Mouse (Mus musculus): ENCODE data around the gene 1700025C18Rik. TPM values are rescaled to one million over a fixed set of nuclear protein-coding genes. Genes with fewer than 3 reads are reported as not detected.

The 1700025C18Rik gene
- polyA plus RNA-seq, 1 experiment: not detected

- H3K4me1 ChIP-seq (ENCODE audit: control insufficient read depth, insufficient read depth, low read length): peaks cover 11% of the 10 kb centered on the region
- H3K27ac ChIP-seq (ENCODE audit: insufficient read depth, low read depth, low read length): no peak overlapping the region
- TF ChIP-seq CTCF (IDR thresholded peaks at IDR 0.05; ENCODE audit: insufficient read depth, low read depth, low read length): peak; percentile 70; the same call in 1 of the 2 replicates
- no peak for TF ChIP-seq POLR2A (IDR thresholded peaks at IDR 0.05; ENCODE audit: insufficient read depth, low read depth, low read length)
- 15% methylated on average over 54 of the region's 54 CpGs for WGBS
- H3K4me3 ChIP-seq (ENCODE audit: insufficient read depth, low read depth, low read length): no peak overlapping the region
Measured at GRCm38 (mm10) chr2:165112149-165112548, 21.6 kb upstream of the 1700025C18Rik start.

GRCm38 (mm10) chr2:165106585-165106984 is 16.0 kb upstream of the 1700025C18Rik start:
- H3K4me3 ChIP-seq (ENCODE audit: insufficient read depth, low read depth, low read length): no peak overlapping the region
- no peak overlapping the region for H3K27ac ChIP-seq (ENCODE audit: insufficient read depth, low read depth, low read length)
- 26% methylated on average over 18 of the region's 18 CpGs for WGBS
- H3K4me1 ChIP-seq (ENCODE audit: control insufficient read depth, insufficient read depth, low read length): peaks cover 16% of the 10 kb centered on the region
- TF ChIP-seq CTCF (IDR thresholded peaks at IDR 0.05; ENCODE audit: insufficient read depth, low read depth, low read length) (no peak), POLR2A (IDR thresholded peaks at IDR 0.05; ENCODE audit: insufficient read depth, low read depth, low read length) (no peak)

DNA sequence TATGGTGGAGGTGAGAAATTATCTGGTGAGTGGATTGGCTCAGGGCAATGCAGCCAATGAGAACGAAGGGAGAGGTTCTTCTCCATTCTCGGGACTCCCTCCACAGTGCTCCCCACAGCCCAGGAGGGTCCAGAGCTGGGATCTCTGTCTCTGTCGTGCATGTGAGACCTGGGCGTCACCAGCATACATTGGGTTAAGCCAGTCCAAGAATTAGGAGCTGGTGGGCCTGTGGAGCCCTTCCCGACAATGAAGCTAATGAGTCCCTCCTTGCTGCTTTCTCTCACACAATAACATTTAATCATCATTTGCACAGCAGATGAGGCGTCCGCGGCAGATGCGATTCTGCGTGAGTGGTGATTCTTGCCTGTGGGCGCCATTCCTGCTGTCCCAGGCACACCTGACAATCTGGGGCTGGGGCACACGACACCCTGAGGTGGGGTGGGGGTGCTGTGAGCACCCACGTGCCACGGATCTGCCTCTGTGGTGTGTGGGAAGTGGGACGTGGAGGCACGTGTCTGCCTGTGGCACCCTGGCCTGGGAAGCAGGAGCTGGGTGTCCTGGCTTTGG is 15.0 kb upstream of the 1700025C18Rik start:
- no peak overlapping the region for H3K27ac ChIP-seq (ENCODE audit: insufficient read depth, low read depth, low read length)
- TF ChIP-seq CTCF (IDR thresholded peaks at IDR 0.05; ENCODE audit: insufficient read depth, low read depth, low read length) (no peak), POLR2A (IDR thresholded peaks at IDR 0.05; ENCODE audit: insufficient read depth, low read depth, low read length) (no peak)
- WGBS: 46% methylated on average over 16 of the region's 16 CpGs

DNA sequence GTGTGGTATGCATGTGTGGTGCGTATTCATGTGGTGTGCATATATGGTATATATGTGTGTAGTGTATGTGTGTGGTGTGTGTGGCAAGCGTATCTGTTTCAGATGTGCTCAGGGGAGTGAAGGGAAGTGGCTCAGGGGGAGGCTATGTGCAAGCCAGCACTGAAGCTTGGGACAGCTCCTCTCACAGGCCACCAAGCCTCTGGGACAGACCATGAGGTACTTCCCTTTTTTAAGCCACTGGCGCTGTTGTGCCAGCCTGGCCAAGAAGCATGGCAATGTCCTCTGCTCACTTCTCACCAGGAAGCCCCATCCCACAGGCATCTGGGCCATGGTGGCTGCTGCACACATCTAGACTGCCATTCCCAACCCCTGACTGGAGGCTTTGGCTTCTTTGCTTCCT is 12.4 kb upstream of the 1700025C18Rik start:
- no peak overlapping the region for H3K4me3 ChIP-seq (ENCODE audit: insufficient read depth, low read depth, low read length)
- no peak for TF ChIP-seq CTCF (IDR thresholded peaks at IDR 0.05; ENCODE audit: insufficient read depth, low read depth, low read length)
- no peak for TF ChIP-seq POLR2A (IDR thresholded peaks at IDR 0.05; ENCODE audit: insufficient read depth, low read depth, low read length)
- WGBS: 91% methylated on average over 3 of the region's 3 CpGs
- H3K4me1 ChIP-seq (ENCODE audit: control insufficient read depth, insufficient read depth, low read length): peaks cover 17% of the 10 kb centered on the region
- H3K27ac ChIP-seq (ENCODE audit: insufficient read depth, low read depth, low read length): no peak overlapping the region

More for the DNA sequence above, 15.0 kb upstream of the 1700025C18Rik start:
- Histone ChIP-seq H3K4me3 (ENCODE audit: insufficient read depth, low read depth, low read length) (no peak overlapping the region), H3K4me1 (ENCODE audit: control insufficient read depth, insufficient read depth, low read length) (peaks cover 19% of the 10 kb centered on the region)

DNA sequence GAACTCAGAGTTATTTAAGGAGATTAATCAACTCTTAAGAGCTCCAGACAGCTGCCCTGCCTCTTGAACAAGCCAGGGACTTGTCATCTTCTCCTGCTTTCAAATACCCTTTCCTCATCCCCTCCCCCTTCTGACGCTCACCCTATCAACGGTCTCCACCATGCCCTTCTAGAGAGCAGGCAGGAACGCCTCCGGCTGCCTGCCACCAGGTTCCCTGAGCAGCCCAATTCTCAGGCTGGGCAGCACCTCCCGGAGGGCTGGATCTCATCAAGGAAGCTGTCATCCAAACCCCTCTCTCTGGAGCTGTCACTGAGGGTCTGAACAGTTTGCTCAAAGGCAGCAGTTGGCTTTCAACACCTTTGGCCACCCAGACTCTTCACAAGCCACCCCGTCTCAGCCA is 10.2 kb upstream of the 1700025C18Rik start:
- Histone ChIP-seq H3K4me1 (ENCODE audit: control insufficient read depth, insufficient read depth, low read length) (peaks cover 12% of the 10 kb centered on the region), H3K27ac (ENCODE audit: insufficient read depth, low read depth, low read length) (no peak overlapping the region), H3K4me3 (ENCODE audit: insufficient read depth, low read depth, low read length) (no peak overlapping the region)
- TF ChIP-seq POLR2A (IDR thresholded peaks at IDR 0.05; ENCODE audit: insufficient read depth, low read depth, low read length) (no peak), CTCF (IDR thresholded peaks at IDR 0.05; ENCODE audit: insufficient read depth, low read depth, low read length) (no peak)
- 44% methylated on average over 6 of the region's 6 CpGs for WGBS

GRCm38 (mm10) chr2:165098861-165099260 is 8.3 kb upstream of the 1700025C18Rik start:
- TF ChIP-seq CTCF (IDR thresholded peaks at IDR 0.05; ENCODE audit: insufficient read depth, low read depth, low read length): no peak
- no peak for TF ChIP-seq POLR2A (IDR thresholded peaks at IDR 0.05; ENCODE audit: insufficient read depth, low read depth, low read length)
- Histone ChIP-seq H3K4me1 (ENCODE audit: control insufficient read depth, insufficient read depth, low read length) (peaks cover 9% of the 10 kb centered on the region), H3K27ac (ENCODE audit: insufficient read depth, low read depth, low read length) (no peak overlapping the region), H3K4me3 (ENCODE audit: insufficient read depth, low read depth, low read length) (no peak overlapping the region)
- WGBS: 88% methylated on average over 3 of the region's 3 CpGs

DNA sequence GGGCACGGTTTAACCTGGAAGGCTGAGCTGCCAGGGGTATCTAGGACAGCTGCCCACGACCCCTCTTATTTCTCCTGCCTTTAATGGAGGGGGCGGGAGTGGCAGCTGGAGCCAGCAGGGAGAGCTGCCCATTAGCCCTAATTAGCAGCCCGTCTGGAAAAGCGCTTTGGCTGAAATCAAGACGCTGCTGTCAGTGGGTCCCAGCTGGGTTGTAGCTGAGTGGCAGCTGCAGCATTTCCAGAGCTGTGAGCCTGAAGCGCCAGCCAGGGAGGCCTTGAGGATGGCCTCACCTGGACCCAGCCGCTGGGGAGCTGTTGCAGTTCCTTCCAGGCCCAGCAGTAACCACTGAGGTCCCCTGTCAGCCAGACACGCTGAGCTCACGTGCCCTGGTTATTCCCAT is 5.8 kb upstream of the 1700025C18Rik start:
- H3K4me1 ChIP-seq (ENCODE audit: control insufficient read depth, insufficient read depth, low read length): peaks cover 17% of the 10 kb centered on the region
- TF ChIP-seq POLR2A (IDR thresholded peaks at IDR 0.05; ENCODE audit: insufficient read depth, low read depth, low read length): no peak
- no peak for TF ChIP-seq CTCF (IDR thresholded peaks at IDR 0.05; ENCODE audit: insufficient read depth, low read depth, low read length)
- H3K27ac ChIP-seq (ENCODE audit: insufficient read depth, low read depth, low read length): no peak overlapping the region
- H3K4me3 ChIP-seq (ENCODE audit: insufficient read depth, low read depth, low read length): no peak overlapping the region
- WGBS: 52% methylated on average over 10 of the region's 10 CpGs

GRCm38 (mm10) chr2:165092393-165092792 is 1.8 kb upstream of the 1700025C18Rik start:
- Histone ChIP-seq H3K27ac (ENCODE audit: insufficient read depth, low read depth, low read length) (no peak overlapping the region), H3K4me3 (ENCODE audit: insufficient read depth, low read depth, low read length) (no peak overlapping the region), H3K4me1 (ENCODE audit: control insufficient read depth, insufficient read depth, low read length) (peaks cover 14% of the 10 kb centered on the region)
- 68% methylated on average over 7 of the region's 7 CpGs for WGBS
- TF ChIP-seq POLR2A (IDR thresholded peaks at IDR 0.05; ENCODE audit: insufficient read depth, low read depth, low read length): no peak
- no peak for TF ChIP-seq CTCF (IDR thresholded peaks at IDR 0.05; ENCODE audit: insufficient read depth, low read depth, low read length)

- H3K4me3 ChIP-seq (ENCODE audit: insufficient read depth, low read depth, low read length): no peak overlapping the region
- no peak for TF ChIP-seq CTCF (IDR thresholded peaks at IDR 0.05; ENCODE audit: insufficient read depth, low read depth, low read length)
- no peak for TF ChIP-seq POLR2A (IDR thresholded peaks at IDR 0.05; ENCODE audit: insufficient read depth, low read depth, low read length)
- 72% methylated on average over 8 of the region's 8 CpGs for WGBS
- peaks cover 10% of the 10 kb centered on the region for H3K4me1 ChIP-seq (ENCODE audit: control insufficient read depth, insufficient read depth, low read length)
- no peak overlapping the region for H3K27ac ChIP-seq (ENCODE audit: insufficient read depth, low read depth, low read length)
Measured at GRCm38 (mm10) chr2:165091433-165091965, 949 bp upstream of the 1700025C18Rik start.

Data from olfactory bulb, adult 2 months (tissue).